Mouse (Mus musculus): Measurements from ENCODE around the gene Wfdc1.

- TF ChIP-seq CTCF (IDR thresholded peaks at IDR 0.05; ENCODE audit: low read depth) (peak; percentile 73), EP300 (IDR thresholded peaks at IDR 0.05; ENCODE audit: low read depth) (no peak)
Observed at GRCm38 (mm10) chr8:119678138-119678843, 12.1 kb downstream of the Wfdc1 start.

Data from liver, postnatal 0 days (tissue).